Mouse (Mus musculus) embryonic facial prominence, embryonic 13.5 days (tissue): ENCODE measurements at regions not wholly inside any gene's neighbourhood (a gene's known extent, or its start where the extent isn't known, plus 50 kb on each side); places are given as distances from the start of the nearest gene placed in this dataset.

Experiments used
- ATAC-seq: fragments of 200-750 bp; cut with Nextera tagmentation; 2 replicates; pipeline ENCODE4 v1.8.0; 2017; ENCODE audit warnings: low read depth; ENCODE audit not compliant: insufficient number of reproducible peaks, insufficient read depth, low FRiP score, low TSS enrichment
- H3K27ac ChIP-seq: fragments of 300-500 bp; sonication (generic); 2 replicates; pipeline ENCODE4 v1.5.1; 2015; ENCODE audit warnings: moderate library complexity, mild to moderate bottlenecking, inconsistent platforms
- H3K27me3 ChIP-seq: fragments of 300-500 bp; sonication (generic); 2 replicates; pipeline ENCODE4 v1.6.1; 2015; ENCODE audit warnings: mild to moderate bottlenecking, inconsistent platforms
- H3K36me3 ChIP-seq: fragments of 300-500 bp; sonication (generic); 2 replicates; pipeline ENCODE4 v1.6.1; 2015; ENCODE audit warnings: mild to moderate bottlenecking, inconsistent platforms
- H3K4me1 ChIP-seq: fragments of 300-500 bp; sonication (generic); 2 replicates; pipeline ENCODE4 v1.6.1; 2015; ENCODE audit warnings: inconsistent platforms
- H3K4me2 ChIP-seq: fragments of 300-500 bp; sonication (generic); 2 replicates; pipeline ENCODE4 v1.6.1; 2015; ENCODE audit warnings: moderate library complexity, mild to moderate bottlenecking, inconsistent platforms
- H3K4me3 ChIP-seq: fragments of 300-500 bp; sonication (generic); 2 replicates; pipeline ENCODE4 v1.5.1; 2015; ENCODE audit warnings: mild to moderate bottlenecking, inconsistent platforms
- H3K9ac ChIP-seq: fragments of 300-500 bp; sonication (generic); 2 replicates; pipeline ENCODE4 v1.6.1; 2015; ENCODE audit warnings: mild to moderate bottlenecking, inconsistent platforms
- H3K9me3 ChIP-seq: fragments of 300-500 bp; sonication (generic); 2 replicates; pipeline ENCODE4 v1.6.1; 2016; ENCODE audit warnings: inconsistent platforms
- WGBS: fragments of 180-500 bp; shearing (Covaris S2); methylation state at CpG from one replicate; pipeline ENCODE4 v1.1.7; 2015; ENCODE audit warnings: mixed read lengths; 5-methylcytosine and 5-hydroxymethylcytosine counted together

DNA sequence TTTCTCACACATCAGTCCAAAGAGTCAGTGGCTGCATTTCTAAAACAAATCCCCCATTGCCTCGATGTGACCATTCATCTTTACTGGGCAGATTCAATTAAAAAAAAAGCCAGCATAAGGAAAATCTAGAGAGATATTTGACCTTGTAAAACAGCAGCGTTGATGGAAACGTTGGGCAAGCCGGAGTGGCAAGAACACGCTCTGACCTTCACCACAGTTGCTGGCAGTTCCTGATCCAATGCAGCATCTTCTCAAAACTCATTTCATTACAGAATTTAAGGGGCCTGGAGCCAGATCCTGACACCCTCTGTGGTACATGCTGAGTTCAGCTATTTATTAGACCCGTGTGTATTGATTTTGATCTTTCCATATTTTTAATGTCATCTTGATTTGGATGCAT is 225.7 kb upstream of the Rnd3 start:
- no peak overlapping the region for H3K4me2 ChIP-seq
- no peaks in the 10 kb centered on the region for H3K36me3 ChIP-seq
- no peak overlapping the region for H3K27ac ChIP-seq
- no peaks in the 10 kb centered on the region for H3K9me3 ChIP-seq
- 91% methylated on average over 6 of the region's 6 CpGs for WGBS
- no peak for ATAC-seq
- H3K27me3 ChIP-seq, result no peaks in the 10 kb centered on the region
- H3K4me3 ChIP-seq, result no peak overlapping the region
- no peaks in the 10 kb centered on the region; the same call in 1 of the 2 replicates for H3K4me1 ChIP-seq
- no peak overlapping the region for H3K9ac ChIP-seq

- Histone ChIP-seq H3K27me3 (no peaks in the 10 kb centered on the region), H3K4me3 (no peak overlapping the region), H3K36me3 (no peaks in the 10 kb centered on the region), H3K9ac (no peak overlapping the region), H3K4me2 (no peak overlapping the region), H3K9me3 (no peaks in the 10 kb centered on the region), H3K4me1 (no peaks in the 10 kb centered on the region; the same call in 1 of the 2 replicates), H3K27ac (no peak overlapping the region)
- 80% methylated on average over 3 of the region's 3 CpGs for WGBS
- ATAC-seq, result no peak
These were observed 223.9 kb upstream of the Rnd3 start for GRCm38 (mm10) chr2:51372771-51373170.

DNA sequence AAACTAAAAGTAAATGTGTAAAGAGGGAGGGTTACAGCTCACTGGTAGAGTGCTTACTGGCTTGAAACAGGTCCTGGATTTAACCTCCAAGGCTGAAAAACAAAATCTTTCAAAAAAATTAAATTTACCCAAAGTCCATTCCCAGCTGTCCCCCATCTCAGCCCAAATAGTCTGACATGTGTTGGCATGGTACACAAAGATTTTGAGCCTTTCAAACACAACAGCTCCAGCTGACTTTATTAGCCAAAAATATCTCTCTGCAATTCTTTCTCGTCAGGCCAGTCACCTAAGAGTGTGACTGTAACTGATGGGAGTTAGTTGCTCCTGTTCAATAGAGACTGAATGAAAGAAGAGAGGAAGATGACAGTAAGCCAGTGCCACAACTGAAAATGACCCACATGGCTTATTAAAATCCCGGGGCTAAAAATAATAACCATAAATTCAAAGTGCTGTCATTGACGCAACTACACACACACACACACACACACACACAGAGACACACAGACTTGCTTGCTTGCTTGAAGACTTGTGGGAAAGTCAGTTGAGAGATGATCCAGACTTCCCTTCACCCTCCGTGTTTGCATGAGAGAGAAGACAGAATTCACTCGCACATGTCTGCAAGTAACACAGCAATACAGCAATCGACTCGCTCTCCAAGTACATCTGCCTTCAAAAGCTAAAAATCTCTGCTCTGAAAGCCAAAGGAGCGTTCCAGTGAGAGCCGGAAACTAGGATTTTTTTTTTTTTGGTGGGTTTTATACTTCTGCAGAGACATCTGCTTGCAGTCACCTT is 214.1 kb upstream of the Rnd3 start:
- Histone ChIP-seq H3K4me2 (no peak overlapping the region), H3K36me3 (no peaks in the 10 kb centered on the region), H3K4me1 (peaks cover 18% of the 10 kb centered on the region), H3K9me3 (no peaks in the 10 kb centered on the region), H3K27ac (no peak overlapping the region; the same call in 1 of the 2 replicates), H3K4me3 (no peak overlapping the region), H3K9ac (no peak overlapping the region), H3K27me3 (no peaks in the 10 kb centered on the region)
- 61% methylated on average over 9 of the region's 9 CpGs for WGBS
- no peak for ATAC-seq

GRCm38 (mm10) chr2:51355281-51355680 is 206.4 kb upstream of the Rnd3 start:
- Histone ChIP-seq H3K4me1 (peaks cover 27% of the 10 kb centered on the region), H3K27ac (peak overlapping the region; percentile 75), H3K4me2 (no peak overlapping the region), H3K9ac (no peak overlapping the region), H3K36me3 (no peaks in the 10 kb centered on the region), H3K27me3 (no peaks in the 10 kb centered on the region), H3K9me3 (no peaks in the 10 kb centered on the region), H3K4me3 (no peak overlapping the region)
- no peak for ATAC-seq
- WGBS, result 24% methylated on average over 7 of the region's 7 CpGs

DNA sequence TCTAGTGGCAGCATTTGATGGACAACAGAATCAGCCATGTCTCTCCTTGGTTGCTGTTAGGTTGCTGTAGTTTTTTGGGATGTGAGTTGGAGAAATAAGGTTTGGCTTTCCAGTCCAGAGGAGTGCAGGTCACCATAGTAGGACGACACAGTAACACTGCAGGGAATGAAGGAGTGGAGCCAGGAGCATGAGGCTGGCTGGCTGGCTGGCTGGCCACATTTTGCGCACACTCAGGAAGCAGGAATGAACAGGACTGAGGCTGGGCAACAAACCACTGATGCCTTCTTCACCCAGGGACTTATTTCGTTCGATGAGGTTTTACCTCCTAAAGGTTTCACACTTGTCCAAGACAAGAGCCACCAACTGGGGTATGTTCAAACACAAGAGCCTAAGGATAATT is 205.9 kb upstream of the Rnd3 start:
- no peak for ATAC-seq

GRCm38 (mm10) chr2:51349614-51350013 is 200.7 kb upstream of the Rnd3 start:
- no peak overlapping the region for H3K9ac ChIP-seq
- H3K4me2 ChIP-seq, result no peak overlapping the region
- no peaks in the 10 kb centered on the region for H3K36me3 ChIP-seq
- no peak for ATAC-seq
- peaks cover 30% of the 10 kb centered on the region for H3K4me1 ChIP-seq
- H3K9me3 ChIP-seq, result no peaks in the 10 kb centered on the region
- WGBS, result 39% methylated on average over 2 of the region's 2 CpGs
- H3K27me3 ChIP-seq, result no peaks in the 10 kb centered on the region
- H3K4me3 ChIP-seq, result no peak overlapping the region
- H3K27ac ChIP-seq, result peak overlapping the region; percentile 48; the same call in 1 of the 2 replicates

More for the DNA sequence above, 205.9 kb upstream of the Rnd3 start:
- Histone ChIP-seq H3K9ac (no peak overlapping the region), H3K4me3 (no peak overlapping the region), H3K9me3 (no peaks in the 10 kb centered on the region), H3K27me3 (no peaks in the 10 kb centered on the region), H3K4me2 (no peak overlapping the region), H3K4me1 (peaks cover 30% of the 10 kb centered on the region), H3K27ac (peak overlapping the region; percentile 75), H3K36me3 (no peaks in the 10 kb centered on the region)
- 92% methylated on average over 4 of the region's 4 CpGs for WGBS

DNA sequence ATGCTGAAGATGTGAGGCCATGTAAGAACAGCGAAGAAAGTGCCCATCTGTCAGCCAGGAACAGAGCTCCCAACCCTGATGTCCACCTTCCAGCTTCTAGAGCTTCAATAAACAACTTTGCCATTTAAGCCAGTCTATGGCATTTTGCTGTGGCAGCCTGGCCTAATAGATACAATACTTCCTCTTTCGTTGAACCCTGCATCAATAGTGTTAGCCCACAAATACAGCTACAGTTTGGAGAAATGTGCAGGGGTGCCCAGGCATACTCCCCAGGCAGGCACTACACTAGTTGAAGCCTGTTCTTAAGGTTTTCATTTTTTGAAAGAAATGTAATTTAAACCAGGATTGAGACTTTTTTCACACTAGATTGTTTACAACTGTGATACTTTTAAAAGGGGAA is 199.9 kb upstream of the Rnd3 start:
- no peak overlapping the region for H3K4me3 ChIP-seq
- no peak overlapping the region for H3K27ac ChIP-seq
- peaks cover 28% of the 10 kb centered on the region for H3K4me1 ChIP-seq
- H3K36me3 ChIP-seq, result no peaks in the 10 kb centered on the region
- 70% methylated on average over 2 of the region's 2 CpGs for WGBS
- no peak overlapping the region for H3K4me2 ChIP-seq
- no peaks in the 10 kb centered on the region for H3K27me3 ChIP-seq
- H3K9me3 ChIP-seq, result no peaks in the 10 kb centered on the region
- no peak overlapping the region for H3K9ac ChIP-seq
- no peak for ATAC-seq

- H3K4me1 ChIP-seq, result peaks cover 23% of the 10 kb centered on the region
- H3K27me3 ChIP-seq, result no peaks in the 10 kb centered on the region
- no peak overlapping the region for H3K27ac ChIP-seq
- H3K4me3 ChIP-seq, result no peak overlapping the region
- no peaks in the 10 kb centered on the region for H3K9me3 ChIP-seq
- no peak for ATAC-seq
- no peaks in the 10 kb centered on the region for H3K36me3 ChIP-seq
- no peak overlapping the region for H3K4me2 ChIP-seq
- WGBS, result 97% methylated on average over 1 of the region's 1 CpGs
- no peak overlapping the region for H3K9ac ChIP-seq
These were observed 198.2 kb upstream of the Rnd3 start for GRCm38 (mm10) chr2:51347086-51347485.

- ATAC-seq, result no peak
- Histone ChIP-seq H3K36me3 (no peaks in the 10 kb centered on the region), H3K4me2 (no peak overlapping the region), H3K27me3 (no peaks in the 10 kb centered on the region), H3K4me1 (peaks cover 5% of the 10 kb centered on the region), H3K9me3 (no peaks in the 10 kb centered on the region), H3K27ac (peak overlapping the region; percentile 81), H3K4me3 (no peak overlapping the region), H3K9ac (no peak overlapping the region)
- 68% methylated on average over 1 of the region's 1 CpGs for WGBS
These were observed 193.5 kb upstream of the Rnd3 start for GRCm38 (mm10) chr2:51342421-51342820.

- WGBS, result 60% methylated on average over 6 of the region's 6 CpGs
- Histone ChIP-seq H3K9me3 (no peaks in the 10 kb centered on the region), H3K36me3 (no peaks in the 10 kb centered on the region), H3K27ac (no peak overlapping the region), H3K4me1 (peaks cover 13% of the 10 kb centered on the region), H3K27me3 (no peaks in the 10 kb centered on the region), H3K4me3 (no peak overlapping the region), H3K4me2 (no peak overlapping the region), H3K9ac (no peak overlapping the region)
- no peak for ATAC-seq
These were observed 185.5 kb upstream of the Rnd3 start for GRCm38 (mm10) chr2:51334437-51334836.

DNA sequence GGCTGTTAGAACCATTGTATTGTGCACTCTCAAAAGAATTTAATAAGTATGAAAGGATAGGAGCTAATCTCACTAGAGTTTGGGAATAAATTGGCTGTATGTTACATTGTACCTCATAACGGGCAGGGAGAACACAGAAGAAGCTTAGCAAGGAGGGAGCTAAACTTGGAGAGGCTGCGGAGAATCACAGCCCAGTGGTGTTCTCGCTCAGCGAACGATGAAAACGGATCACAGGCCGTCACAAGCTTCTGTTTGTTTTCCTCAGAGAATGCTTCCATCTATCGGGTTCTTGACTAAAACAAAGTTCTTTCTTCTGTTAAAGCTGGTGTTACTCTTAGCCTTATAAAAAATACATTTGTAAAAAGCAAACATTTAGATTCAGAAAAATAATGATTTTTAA is 178.2 kb upstream of the Rnd3 start:
- Histone ChIP-seq H3K36me3 (no peaks in the 10 kb centered on the region), H3K4me1 (peaks cover 4% of the 10 kb centered on the region; the same call in 1 of the 2 replicates), H3K4me3 (no peak overlapping the region), H3K9ac (no peak overlapping the region), H3K9me3 (no peaks in the 10 kb centered on the region), H3K27me3 (no peaks in the 10 kb centered on the region), H3K4me2 (no peak overlapping the region), H3K27ac (no peak overlapping the region)
- ATAC-seq, result no peak
- 59% methylated on average over 8 of the region's 8 CpGs for WGBS

- no peak for ATAC-seq
- no peaks in the 10 kb centered on the region for H3K9me3 ChIP-seq
These were observed 172.8 kb upstream of the Rnd3 start for GRCm38 (mm10) chr2:51321676-51322075.

More at GRCm38 (mm10) chr2:51321676-51322075, 172.8 kb upstream of the Rnd3 start:
- 0 out of 2 replicates have a peak overlapping the region, but pooled peaks have one; percentile 34 for H3K27ac ChIP-seq
- no peaks in the 10 kb centered on the region for H3K36me3 ChIP-seq
- no peak overlapping the region for H3K4me3 ChIP-seq
- peaks cover 10% of the 10 kb centered on the region for H3K4me1 ChIP-seq
- H3K27me3 ChIP-seq, result no peaks in the 10 kb centered on the region
- WGBS, result 37% methylated on average over 5 of the region's 5 CpGs
- H3K4me2 ChIP-seq, result no peak overlapping the region
- no peak overlapping the region for H3K9ac ChIP-seq
